Mouse (Mus musculus): Measurements from ENCODE around the gene R3hdm4.
"Not testable (repeated sequence)": the region's sequence is repeated elsewhere in the genome, so short reads cannot be mapped to it uniquely, and the experiment has no call there.

DNA sequence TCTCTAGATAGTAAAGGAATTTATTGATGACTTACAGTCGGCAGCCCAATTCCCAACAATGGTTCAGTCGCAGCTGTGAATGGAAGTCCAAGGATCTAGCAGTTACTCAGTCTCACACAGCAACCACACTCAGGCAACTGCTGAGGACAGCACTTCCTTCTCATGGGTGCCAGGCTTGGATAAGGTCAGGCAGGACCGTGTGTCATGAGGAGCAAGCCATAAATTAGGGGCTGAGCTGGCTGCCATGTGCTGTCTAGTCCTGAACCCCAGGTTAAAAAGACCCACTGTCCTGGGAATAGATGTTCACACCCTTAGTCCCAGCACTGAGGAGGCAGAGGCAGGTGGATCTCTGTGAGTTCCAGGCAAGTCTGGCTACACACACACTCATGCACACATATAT, 36.1 kb downstream of the R3hdm4 start:
- not testable (repeated sequence) for TF ChIP-seq POLR2A (IDR thresholded peaks at IDR 0.05; ENCODE audit: borderline replicate concordance, extremely low read depth, low read depth, low read length); CTCF (IDR thresholded peaks at IDR 0.05; ENCODE audit: insufficient read depth, low read length)
